Mouse (Mus musculus): ENCODE measurements at regions not wholly inside any gene's neighbourhood (a gene's known extent, or its start where the extent isn't known, plus 50 kb on each side); places are given as distances from the start of the nearest gene placed in this dataset.

DNA sequence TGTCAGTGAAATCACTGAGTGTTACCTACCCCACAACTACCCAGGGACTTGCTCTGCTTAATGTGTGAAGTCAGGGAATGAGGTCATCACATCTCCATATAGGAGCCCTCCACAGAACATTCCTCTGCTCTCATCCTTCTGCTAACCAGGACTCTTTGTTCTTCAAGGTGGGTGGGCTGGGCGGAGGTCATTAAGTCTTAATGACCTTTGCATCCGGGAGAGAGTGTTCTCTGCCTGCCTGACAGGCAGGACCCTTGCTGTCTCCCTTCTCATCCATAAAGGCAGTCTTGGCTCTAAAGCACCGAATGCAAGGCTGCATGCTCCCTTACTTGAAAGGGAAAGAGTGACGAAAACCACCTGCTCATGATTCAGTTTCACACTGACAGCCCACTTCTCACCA lies 1051.4 kb downstream of the Slc22a22 start:
- DNase-seq (ENCODE audit: low read depth, low spot score) = no peak

DNA sequence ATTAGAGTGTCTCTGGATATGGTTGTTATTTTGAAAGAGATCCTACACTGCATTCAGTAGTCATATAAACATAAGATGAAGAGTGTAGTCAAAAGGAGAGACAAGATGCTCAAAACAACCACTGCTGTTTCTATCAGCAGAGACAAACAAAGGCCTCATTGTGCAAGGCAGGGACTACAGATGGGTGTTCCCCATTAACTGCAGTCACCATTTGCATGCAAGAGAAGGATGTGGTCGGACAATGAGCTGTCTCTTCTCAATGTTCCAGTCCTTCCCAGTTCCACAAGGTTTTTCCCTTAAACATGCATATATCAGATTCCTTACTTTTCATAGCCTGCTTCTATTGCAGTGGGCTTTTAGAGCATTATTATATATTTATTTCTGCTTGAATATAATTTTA lies 1056.7 kb downstream of the Slc22a22 start:
- no peak for DNase-seq (ENCODE audit: low read depth, low spot score)

- DNase-seq (ENCODE audit: low read depth, low spot score) = no peak
Measured at GRCm38 (mm10) chr15:56391982-56392381, 1085.4 kb downstream of the Slc22a22 start.

GRCm38 (mm10) chr15:56378511-56378910 lies 1098.9 kb downstream of the Slc22a22 start:
- no peak for DNase-seq (ENCODE audit: low read depth, low spot score)

DNA sequence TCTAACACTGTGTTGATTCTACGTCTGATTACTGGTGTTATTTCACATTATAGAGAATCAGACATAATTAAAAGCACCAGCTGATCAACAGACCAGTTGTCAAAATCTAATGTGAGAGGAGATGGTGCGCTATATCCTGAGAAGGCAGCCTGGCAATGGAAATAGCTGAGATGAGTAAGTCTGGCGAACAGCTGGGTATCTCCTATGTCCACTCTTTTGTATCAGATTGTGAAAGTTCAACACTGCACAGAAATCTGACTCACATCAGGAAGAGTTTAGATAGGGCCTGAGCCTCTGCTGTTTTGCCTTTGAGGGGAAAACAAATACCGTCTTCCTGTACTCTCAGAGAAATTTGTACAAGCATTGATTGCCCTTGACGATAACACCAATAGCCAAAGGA lies 1126.5 kb downstream of the Slc22a22 start:
- no peak for DNase-seq (ENCODE audit: low read depth, low spot score)

GRCm38 (mm10) chr15:56346111-56346510 lies 1131.3 kb downstream of the Slc22a22 start:
- no peak for DNase-seq (ENCODE audit: low read depth, low spot score)

DNA sequence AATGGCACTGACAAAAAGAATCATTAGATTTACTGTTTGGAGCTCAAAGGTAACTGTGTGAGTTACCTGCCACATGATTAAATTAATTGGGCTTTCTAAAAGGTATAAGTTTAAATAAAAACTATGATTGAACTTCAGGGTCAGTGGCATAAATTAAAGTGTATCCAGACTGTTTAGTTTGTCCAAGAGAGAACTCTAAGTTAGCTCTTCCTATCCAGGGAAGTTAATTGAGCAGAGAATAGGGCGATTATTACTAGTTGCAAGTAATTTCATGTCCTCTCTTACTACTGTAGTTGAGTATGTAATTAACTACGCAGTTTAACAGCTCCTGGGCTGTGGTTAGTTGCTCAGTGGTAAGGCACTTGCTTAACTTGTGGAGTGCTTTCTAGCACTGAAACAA lies 1132.5 kb downstream of the Slc22a22 start:
- DNase-seq (ENCODE audit: low read depth, low spot score) = no peak

GRCm38 (mm10) chr15:56344304-56344932 lies 1133.0 kb downstream of the Slc22a22 start:
- DNase-seq (ENCODE audit: low read depth, low spot score) = no peak

DNA sequence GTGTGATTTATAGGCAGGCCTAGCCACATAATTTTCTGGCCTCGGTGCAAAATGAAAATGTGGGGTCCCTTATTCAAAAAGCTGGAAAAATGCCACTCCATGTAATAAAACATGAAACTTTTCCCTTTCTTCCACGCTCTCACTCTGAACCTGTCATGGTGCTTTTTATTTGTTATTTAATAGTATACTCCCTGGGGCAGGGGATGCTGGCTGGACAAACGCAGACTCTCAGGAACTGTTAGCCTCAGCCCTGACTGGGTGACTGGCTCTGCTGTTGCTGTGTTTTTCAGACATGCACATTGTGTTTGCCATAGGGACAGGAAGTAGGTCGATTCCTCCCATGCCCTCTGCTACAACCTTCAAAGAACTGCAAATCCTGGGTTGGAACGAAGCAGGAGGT lies 1139.5 kb downstream of the Slc22a22 start:
- DNase-seq (ENCODE audit: low read depth, low spot score) = no peak

GRCm38 (mm10) chr15:56336449-56336848 lies 1141.0 kb downstream of the Slc22a22 start:
- no peak for DNase-seq (ENCODE audit: low read depth, low spot score)

DNA sequence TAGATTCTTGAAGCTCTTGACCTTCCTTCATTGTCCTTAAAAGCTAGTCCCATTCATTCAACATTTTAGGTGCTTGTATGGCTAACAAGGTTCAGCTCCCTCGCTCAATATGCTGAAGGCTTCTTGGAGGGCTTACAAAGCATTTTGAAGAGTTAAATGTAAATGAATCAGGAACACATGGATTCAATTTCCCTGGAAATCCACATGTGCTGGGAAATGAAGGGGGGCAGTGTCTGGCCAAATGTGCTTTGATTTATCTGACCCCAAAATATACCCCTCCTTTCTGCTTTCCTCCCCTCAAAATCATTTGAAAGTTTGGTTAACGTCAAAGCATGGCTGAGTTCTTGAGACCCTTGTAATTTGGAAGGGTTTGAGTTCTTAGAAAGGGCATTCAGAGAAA lies 1142.4 kb downstream of the Slc22a22 start:
- DNase-seq (ENCODE audit: low read depth, low spot score) = no peak

- DNase-seq (ENCODE audit: low read depth, low spot score) = no peak
Measured at GRCm38 (mm10) chr15:56320501-56320900, 1156.9 kb downstream of the Slc22a22 start.

DNA sequence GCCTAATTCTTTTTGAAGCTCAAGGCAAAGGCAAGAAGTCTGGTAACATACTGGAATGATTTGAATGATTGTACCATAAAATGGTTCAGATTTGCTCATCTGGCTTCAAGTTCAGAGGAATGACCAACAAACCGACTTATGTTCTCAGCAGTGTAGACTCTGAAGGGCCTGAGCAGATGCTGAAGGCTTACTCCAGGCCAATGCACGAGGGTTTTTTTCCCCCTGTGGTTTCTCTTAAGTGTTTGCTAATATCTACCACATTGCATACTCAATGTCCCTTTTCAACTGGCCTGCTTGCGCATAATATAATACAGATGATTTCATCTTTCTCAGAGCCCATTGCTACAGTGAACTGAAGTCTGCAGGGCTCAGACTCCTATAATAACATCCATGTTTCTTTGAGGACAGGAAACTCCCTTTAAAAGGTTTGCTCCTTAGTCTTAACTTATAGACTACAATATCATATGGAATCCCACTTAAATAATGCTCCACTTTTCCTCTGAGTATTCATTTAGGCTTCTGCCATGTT lies 1182.5 kb downstream of the Slc22a22 start:
- DNase-seq (ENCODE audit: low read depth, low spot score) = no peak

DNA sequence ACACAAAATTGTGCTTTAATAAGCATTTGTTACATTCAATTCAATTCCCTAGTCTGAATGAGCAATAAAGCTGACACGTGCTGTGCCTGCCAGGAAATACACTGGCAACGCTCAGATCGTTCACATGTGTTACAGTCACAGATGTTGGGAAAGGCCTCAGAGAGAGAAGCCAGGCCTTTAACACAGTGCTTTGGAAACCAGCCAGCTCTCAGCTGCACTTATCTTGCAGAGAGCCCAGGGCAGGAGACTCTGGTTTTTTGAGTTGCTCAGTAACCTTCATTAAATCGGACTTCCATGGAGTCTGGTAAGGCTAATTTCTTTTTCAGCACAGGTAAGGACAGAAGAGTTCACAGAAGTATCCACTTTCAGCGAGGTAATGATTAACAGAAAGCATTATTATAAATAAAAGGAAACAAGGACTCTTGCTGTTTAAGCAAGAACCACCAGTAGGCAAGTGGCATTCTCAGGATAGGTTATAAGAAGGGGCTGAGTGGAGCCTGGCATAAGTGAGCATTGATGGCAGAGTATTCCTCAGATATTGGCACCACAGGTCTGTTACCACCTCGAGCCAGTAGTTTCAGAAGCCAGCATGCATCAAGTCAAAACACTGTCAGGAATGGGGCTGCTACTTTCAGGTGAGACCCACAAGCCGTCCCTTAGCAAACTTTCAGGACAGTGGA lies 1198.7 kb downstream of the Slc22a22 start:
- DNase-seq (ENCODE audit: low read depth, low spot score) = no peak

DNA sequence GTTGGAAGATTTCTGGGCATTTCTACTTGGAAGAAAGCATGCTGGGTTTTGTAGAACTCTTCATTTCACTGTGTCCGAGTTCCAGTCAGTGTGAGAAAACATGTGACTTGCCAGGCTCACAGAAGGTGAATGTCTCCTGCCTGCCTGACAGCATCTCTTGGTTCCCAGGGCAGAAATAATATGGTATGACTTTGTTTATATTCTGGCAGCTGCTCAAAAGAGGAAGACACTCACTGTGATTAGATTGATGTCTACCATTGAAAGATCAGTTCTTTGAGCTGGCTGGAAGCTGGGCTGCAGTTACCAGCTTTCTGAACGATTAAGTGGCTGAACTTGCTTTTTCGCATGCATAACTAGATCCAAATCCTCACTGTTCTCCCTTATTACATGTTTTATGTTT lies 1199.4 kb downstream of the Slc22a22 start:
- no peak for DNase-seq (ENCODE audit: low read depth, low spot score)

GRCm38 (mm10) chr15:56248731-56249130 lies 1228.7 kb downstream of the Slc22a22 start:
- no peak for DNase-seq (ENCODE audit: low read depth, low spot score)

DNA sequence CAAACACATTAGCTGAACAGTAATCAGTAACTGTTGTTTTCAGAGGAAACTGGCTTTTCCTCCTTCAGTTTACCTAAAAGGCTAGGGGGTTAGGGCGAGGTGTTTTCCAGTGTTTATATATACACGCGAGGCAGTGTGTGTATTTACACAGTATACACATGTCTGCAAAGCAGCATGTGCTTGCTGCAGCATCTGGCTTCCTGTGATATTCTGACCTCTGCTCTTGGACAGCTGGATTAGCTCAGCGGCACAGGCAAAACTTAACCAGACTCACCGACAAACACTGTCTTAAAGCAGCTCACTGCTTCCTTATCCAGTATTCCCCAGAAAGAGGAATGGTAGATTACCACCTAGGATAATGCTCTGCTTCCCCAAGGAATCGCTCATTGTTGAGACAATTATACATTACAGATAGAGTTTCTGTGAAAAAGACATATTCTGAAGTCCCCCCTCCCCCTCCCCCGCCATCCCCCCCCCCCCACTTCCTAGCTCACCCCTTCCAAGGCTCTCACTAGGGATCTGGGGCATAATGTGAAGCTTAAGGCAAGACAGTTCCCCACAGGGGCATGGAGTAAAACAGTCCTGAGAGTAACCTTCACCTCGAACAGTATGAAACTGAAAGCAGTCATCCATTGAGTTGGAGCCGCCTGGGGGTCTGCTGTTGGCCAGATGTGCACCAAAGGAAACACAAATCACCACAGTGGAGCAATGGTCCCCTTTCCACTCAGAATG lies 1233.3 kb downstream of the Slc22a22 start:
- DNase-seq (ENCODE audit: low read depth, low spot score) = no peak

DNA sequence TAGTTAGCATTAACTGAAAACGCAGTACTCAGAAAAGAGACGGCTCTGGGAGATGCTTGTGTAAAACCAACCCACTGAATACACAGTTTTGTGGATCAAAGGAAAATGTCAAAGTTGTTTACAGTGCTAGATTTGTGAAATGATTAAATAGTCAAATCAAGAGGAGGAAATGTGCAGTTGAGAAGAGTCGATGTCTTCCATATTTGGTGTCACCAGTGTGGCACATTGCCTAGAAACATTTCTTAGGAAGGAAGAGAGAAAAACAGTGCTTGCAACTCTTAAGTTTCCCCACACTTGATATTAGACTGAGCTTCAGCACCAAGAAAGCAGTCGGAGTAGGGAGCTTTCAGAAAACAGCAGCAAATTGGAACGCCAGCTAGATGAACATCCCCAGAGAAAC lies 1274.9 kb downstream of the Slc22a22 start:
- DNase-seq (ENCODE audit: low read depth, low spot score) = no peak

DNA sequence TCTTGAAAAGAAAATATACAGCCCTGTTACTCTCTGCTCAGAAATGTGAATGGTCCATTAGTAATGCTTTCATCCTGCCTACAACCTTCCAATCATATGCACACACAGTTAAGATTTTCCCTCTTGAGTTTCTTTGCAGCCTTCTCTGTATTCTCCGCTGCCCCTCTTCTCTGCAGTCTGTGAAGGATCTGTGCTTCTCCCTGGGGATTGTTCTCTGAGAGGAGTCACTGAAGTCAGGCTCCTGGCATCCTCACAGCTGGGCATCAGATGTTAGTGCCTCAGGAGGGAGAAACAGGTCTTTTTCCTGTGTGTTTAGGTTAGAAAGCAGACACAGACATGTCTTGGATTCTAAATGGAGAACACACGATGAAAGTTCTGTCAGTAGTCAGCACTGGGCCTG lies 1278.1 kb downstream of the Slc22a22 start:
- DNase-seq (ENCODE audit: low read depth, low spot score) = no peak

- DNase-seq (ENCODE audit: low read depth, low spot score) = no peak
Measured at GRCm38 (mm10) chr15:56197425-56198201, 1279.8 kb downstream of the Slc22a22 start.

- no peak for DNase-seq (ENCODE audit: low read depth, low spot score)
Measured at GRCm38 (mm10) chr15:56166236-56166635, 1311.2 kb downstream of the Slc22a22 start.

DNA sequence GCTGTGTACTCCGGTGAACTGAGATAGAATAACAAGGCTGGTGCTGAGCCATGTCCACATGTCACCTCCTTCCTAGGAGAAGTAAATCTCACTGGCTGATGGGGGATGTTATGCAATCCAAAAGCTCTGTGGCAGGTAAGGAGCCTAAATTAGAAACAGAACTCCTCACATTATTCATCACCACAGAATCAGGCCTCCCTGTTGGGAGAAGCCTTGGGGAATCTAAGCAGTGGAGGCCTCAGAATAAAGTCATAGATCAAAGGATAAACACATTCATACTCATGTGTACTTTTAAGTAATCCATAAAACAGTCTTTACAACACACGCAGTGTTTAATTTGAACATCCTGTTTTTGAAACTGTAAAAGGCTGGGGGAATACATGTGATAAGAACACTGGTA lies 1318.7 kb downstream of the Slc22a22 start:
- no peak for DNase-seq (ENCODE audit: low read depth, low spot score)

All from c-Kit-negative CD71-positive TER-119-positive erythroid progenitor cells, embryonic 14.5 days (primary cell).